In genomic region chr2:165878021-165878585, GRCm38 (mm10) we compare ENCODE assay signal across 8 mouse cellular contexts. TPM values are rescaled to one million over a fixed set of nuclear protein-coding genes. Genes with fewer than 3 reads are reported as not detected.
DNase-seq lines count a peak whose midpoint lies in the region; ATAC-seq and TF ChIP-seq lines count a peak whose summit lies in the region.
"Had no signal": no experiment of that assay in that cellular context is flagged by ENCODE, and none has a peak within 500 bp of the region (broad histone marks: within the 10 kb centered on the region; RNA-seq: fewer than 3 reads in every experiment).

No protein-coding gene starts in this region.

- H3K27me3 ChIP-seq in megakaryocyte, embryonic 14.5 days (replicated peaks), result no peaks in the 10 kb centered on the region
- H3K27me3 ChIP-seq in forebrain, embryonic 14.5 days (replicated peaks; ENCODE audit: control insufficient read depth, insufficient read depth, low read length), result no peaks in the 10 kb centered on the region
- H3K27me3 ChIP-seq in liver, embryonic 11.5 days (replicated peaks; ENCODE audit: control insufficient read depth, insufficient read depth, low read length), result no peaks in the 10 kb centered on the region
- H3K27me3 ChIP-seq in thymus, adult 2 months (ENCODE audit: control insufficient read depth, insufficient read depth, low read length), result no peaks in the 10 kb centered on the region

- TF ChIP-seq POLR2A in thymus, adult 2 months (IDR thresholded peaks at IDR 0.05; ENCODE audit: control insufficient read depth, extremely low read depth, insufficient read depth, low read length, poor library complexity), result no peak

- WGBS in forebrain, embryonic 14.5 days, result 3% methylated on average over 10 of the region's 10 CpGs
- 48% methylated on average over 10 of the region's 10 CpGs for WGBS in liver, embryonic 11.5 days
- 55% methylated on average over 10 of the region's 10 CpGs for WGBS in thymus, adult 2 months

- peak overlapping the region; percentile 64 for H3K4me2 ChIP-seq in forebrain, embryonic 14.5 days (ENCODE audit: low read length)
- H3K4me2 ChIP-seq in liver, embryonic 11.5 days, result no peak overlapping the region

- ATAC-seq in megakaryocyte, adult 5-6 weeks (ENCODE audit: poor library complexity, severe bottlenecking), result no peak
- no peak for ATAC-seq in forebrain, embryonic 14.5 days
- ATAC-seq in liver, embryonic 11.5 days (replicated peaks; ENCODE audit: low FRiP score), result no peak

- H3K4me3 ChIP-seq in megakaryocyte, embryonic 14.5 days (replicated peaks), result peak overlapping the region; percentile 50
- H3K4me3 ChIP-seq in forebrain, embryonic 14.5 days (ENCODE audit: low read depth, low read length), result peak overlapping the region; percentile 25
- H3K4me3 ChIP-seq in liver, embryonic 11.5 days (ENCODE audit: low read depth, low read length), result no peak overlapping the region
- H3K4me3 ChIP-seq in thymus, adult 2 months (ENCODE audit: control insufficient read depth, insufficient read depth, low read length), result no peak overlapping the region

- peaks cover 100% of the 10 kb centered on the region for H3K4me1 ChIP-seq in megakaryocyte, embryonic 14.5 days
- H3K4me1 ChIP-seq in forebrain, embryonic 14.5 days (ENCODE audit: control insufficient read depth, insufficient read depth, low read length), result peaks cover 84% of the 10 kb centered on the region
- H3K4me1 ChIP-seq in liver, embryonic 11.5 days (replicated peaks; ENCODE audit: control insufficient read depth, insufficient read depth, low read length), result peaks cover 83% of the 10 kb centered on the region
- peaks cover 51% of the 10 kb centered on the region for H3K4me1 ChIP-seq in thymus, adult 2 months (replicated peaks; ENCODE audit: control insufficient read depth, insufficient read depth, low read length)

- H3K9ac ChIP-seq in forebrain, embryonic 14.5 days (ENCODE audit: low read length), result peak overlapping the region; percentile 55
- H3K9ac ChIP-seq in liver, embryonic 11.5 days (ENCODE audit: low read depth, low read length), result peak overlapping the region; percentile 15; the same call in 1 of the 2 replicates

- TF ChIP-seq CTCF in thymus, adult 2 months (IDR thresholded peaks at IDR 0.05; ENCODE audit: borderline replicate concordance, control insufficient read depth, extremely low read depth, insufficient read depth, low read length, poor library complexity), result no peak

- H3K9me3 ChIP-seq in megakaryocyte, embryonic 14.5 days, result no peaks in the 10 kb centered on the region
- H3K9me3 ChIP-seq in forebrain, embryonic 14.5 days (replicated peaks; ENCODE audit: control insufficient read depth, low read length), result no peaks in the 10 kb centered on the region
- no peaks in the 10 kb centered on the region for H3K9me3 ChIP-seq in liver, embryonic 11.5 days (ENCODE audit: control insufficient read depth, low read length)

- peak overlapping the region; percentile 10; the same call in 1 of the 2 replicates for H3K27ac ChIP-seq in forebrain, embryonic 14.5 days (ENCODE audit: low read depth, low read length)
- no peak overlapping the region for H3K27ac ChIP-seq in liver, embryonic 11.5 days (ENCODE audit: low read depth, low read length)
- no peak overlapping the region for H3K27ac ChIP-seq in thymus, adult 2 months (ENCODE audit: control insufficient read depth, insufficient read depth, low read length)

- no peak for DNase-seq in forebrain, embryonic 14.5 days (ENCODE audit: low spot score)
- DNase-seq in liver, embryonic 11.5 days (ENCODE audit: low spot score), result no peak
- DNase-seq in embryo, embryonic 10.5 days (ENCODE audit: low spot score), result no peak
- no peak for DNase-seq in thymus, adult 2 months
- no peak for DNase-seq in gastrocnemius, adult 8-10 months (ENCODE audit: low spot score in 2 of 2)
- DNase-seq: kidney, postnatal 14 days had no signal

- H3K36me3 ChIP-seq in megakaryocyte, embryonic 14.5 days (replicated peaks; ENCODE audit: low read length), result peaks cover 98% of the 10 kb centered on the region
- peaks cover 19% of the 10 kb centered on the region for H3K36me3 ChIP-seq in forebrain, embryonic 14.5 days (ENCODE audit: control insufficient read depth, insufficient read depth, low read length)
- H3K36me3 ChIP-seq in liver, embryonic 11.5 days (ENCODE audit: control insufficient read depth, insufficient read depth, low read length), result peaks cover 23% of the 10 kb centered on the region; the same call in 1 of the 2 replicates
- H3K36me3 ChIP-seq in thymus, adult 2 months (ENCODE audit: control insufficient read depth, insufficient read depth, low read length), result peaks cover 20% of the 10 kb centered on the region

RNA-seq across cellular contexts. Expression of gene Zmynd8, which starts 20.7 kb away (rescaled TPM):
- polyA plus RNA-seq in megakaryocyte, embryonic 14.5 days (2012; ENCODE audit: insufficient read depth, low replicate concordance), result 41.0 and 57.7 TPM in 2 replicates
- 26.9 and 37.5 TPM in 2 replicates for total RNA-seq in megakaryocyte, adult 5-6 weeks (2015)
- total RNA-seq in megakaryocyte, adult 5-6 weeks (2017), result 26.7 and 28.3 TPM in 2 replicates
- 43.3 and 58.0 TPM in 2 replicates for polyA plus RNA-seq in forebrain, embryonic 14.5 days (2014; fragmentation: Nextera tagmentation; extraction: Ambion mirVana)
- 49.1 and 55.8 TPM in 2 replicates for polyA plus RNA-seq in liver, embryonic 11.5 days (2014; fragmentation: Nextera tagmentation; extraction: Ambion mirVana)
- polyA plus RNA-seq in thymus, adult 2 months (2012; rRNA removed), result 30.3 and 30.9 TPM in 2 replicates
- 10 to 100 TPM; 11.4 to 14.4 (median 13.5) TPM for total RNA-seq in gastrocnemius, adult 8-10 months (2022)

Comparison
In these comparisons a context has a peak if more than half of its experiments do, and no peak if none do; other contexts are left out.
1. H3K4me3 ChIP-seq: peak in megakaryocyte, embryonic 14.5 days (single experiment) and forebrain, embryonic 14.5 days (single experiment); none in liver, embryonic 11.5 days (single experiment) and thymus, adult 2 months (single experiment).